Mouse (Mus musculus) intestine, embryonic 16.5 days (tissue): ENCODE measurements around the gene Arl15. TPM values are rescaled to one million over a fixed set of nuclear protein-coding genes. Genes with fewer than 3 reads are reported as not detected.

Experiments
- ATAC-seq: fragments of 200-750 bp; cut with Nextera tagmentation; 2 replicates; pipeline ENCODE4 v1.8.0; 2017; ENCODE audit warnings: moderate TSS enrichment, moderate library complexity
- H3K27ac ChIP-seq: fragments of 300-500 bp; sonication (generic); 2 replicates; pipeline ENCODE4 v1.5.1; 2014; ENCODE audit warnings: mild to moderate bottlenecking, low read length
- H3K27me3 ChIP-seq: fragments of 300-500 bp; sonication (generic); replicated peaks from 2 replicates; pipeline ENCODE4 v1.6.1; 2014; ENCODE audit warnings: low read length, control low read depth, mixed read lengths; ENCODE audit not compliant: control insufficient read depth, insufficient read depth
- H3K36me3 ChIP-seq: fragments of 300-500 bp; sonication (generic); 2 replicates; pipeline ENCODE4 v1.6.1; 2014; ENCODE audit warnings: low read length, control low read depth; ENCODE audit not compliant: control insufficient read depth, insufficient read depth
- H3K4me1 ChIP-seq: fragments of 300-500 bp; sonication (generic); 2 replicates; pipeline ENCODE4 v1.6.1; 2014; ENCODE audit warnings: low read length, control low read depth, mixed read lengths; ENCODE audit not compliant: control insufficient read depth, insufficient read depth
- H3K4me2 ChIP-seq: fragments of 300-500 bp; sonication (generic); 2 replicates; pipeline ENCODE4 v1.6.1; 2014; ENCODE audit warnings: low read depth, low read length, control low read depth
- H3K4me3 ChIP-seq: fragments of 300-500 bp; sonication (generic); 2 replicates; pipeline ENCODE4 v1.5.1; 2014; ENCODE audit warnings: mild to moderate bottlenecking, low read length
- H3K9ac ChIP-seq: fragments of 300-500 bp; sonication (generic); 2 replicates; pipeline ENCODE4 v1.6.1; 2014; ENCODE audit warnings: low read depth, low read length
- H3K9me3 ChIP-seq: fragments of 300-500 bp; sonication (generic); 2 replicates; pipeline ENCODE4 v1.6.1; 2016; ENCODE audit warnings: low read length, control low read depth; ENCODE audit not compliant: control insufficient read depth
- WGBS: fragments of 180-500 bp; shearing (Covaris S2); extraction: QIAGEN DNeasy Blood & Tissue Kit; methylation state at CpG from one replicate; pipeline ENCODE4 v1.1.7; 2014; 5-methylcytosine and 5-hydroxymethylcytosine counted together
- polyA plus RNA-seq: library from polyadenylated mRNA; unstranded; fragments of >200 nt; fragmentation: Nextera tagmentation; extraction: Ambion mirVana; gene quantifications from 2 replicates; pipeline ENCODE4 v1.2.1, GENCODE M21; 2015

The Arl15 gene
- polyA plus RNA-seq, 1 experiment from 2014 or later, result 10.6 TPM

DNA sequence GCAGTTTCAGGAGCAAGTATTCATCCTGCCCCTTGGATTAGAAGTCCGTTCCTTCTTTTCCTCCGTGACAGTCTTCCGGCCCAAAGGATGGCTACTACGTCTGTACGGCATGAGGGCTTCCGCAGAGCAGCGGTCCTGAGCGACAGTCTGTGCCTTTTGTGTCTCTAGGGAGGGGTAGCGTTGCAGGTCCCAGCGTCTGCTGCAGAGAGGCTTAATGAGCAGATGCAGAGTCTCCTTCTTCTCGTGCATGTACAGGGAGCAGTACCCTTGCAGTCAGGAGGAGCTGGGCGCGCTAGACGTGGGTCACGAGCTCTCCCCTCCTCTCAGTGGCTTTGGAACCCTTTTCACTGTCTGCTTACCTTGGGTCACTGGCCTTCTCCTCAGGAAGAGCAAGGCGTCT is 94.4 kb downstream of the Arl15 start:
- H3K27me3 ChIP-seq, result no peaks in the 10 kb centered on the region
- no peak overlapping the region for H3K4me2 ChIP-seq
- H3K9me3 ChIP-seq, result no peaks in the 10 kb centered on the region
- H3K9ac ChIP-seq, result no peak overlapping the region
- H3K4me3 ChIP-seq, result no peak overlapping the region
- ATAC-seq, result no peak
- no peak overlapping the region for H3K27ac ChIP-seq
- no peaks in the 10 kb centered on the region for H3K36me3 ChIP-seq
- WGBS, result 65% methylated on average over 16 of the region's 16 CpGs
- no peaks in the 10 kb centered on the region for H3K4me1 ChIP-seq

GRCm38 (mm10) chr13:113889140-113890055 is 95.1 kb downstream of the Arl15 start:
- ATAC-seq, result no peak
- H3K36me3 ChIP-seq, result no peaks in the 10 kb centered on the region
- H3K27ac ChIP-seq, result no peak overlapping the region
- no peaks in the 10 kb centered on the region for H3K27me3 ChIP-seq
- 80% methylated on average over 24 of the region's 24 CpGs for WGBS
- no peak overlapping the region for H3K9ac ChIP-seq
- no peak overlapping the region for H3K4me3 ChIP-seq
- H3K4me1 ChIP-seq, result no peaks in the 10 kb centered on the region
- no peak overlapping the region for H3K4me2 ChIP-seq
- no peaks in the 10 kb centered on the region for H3K9me3 ChIP-seq

DNA sequence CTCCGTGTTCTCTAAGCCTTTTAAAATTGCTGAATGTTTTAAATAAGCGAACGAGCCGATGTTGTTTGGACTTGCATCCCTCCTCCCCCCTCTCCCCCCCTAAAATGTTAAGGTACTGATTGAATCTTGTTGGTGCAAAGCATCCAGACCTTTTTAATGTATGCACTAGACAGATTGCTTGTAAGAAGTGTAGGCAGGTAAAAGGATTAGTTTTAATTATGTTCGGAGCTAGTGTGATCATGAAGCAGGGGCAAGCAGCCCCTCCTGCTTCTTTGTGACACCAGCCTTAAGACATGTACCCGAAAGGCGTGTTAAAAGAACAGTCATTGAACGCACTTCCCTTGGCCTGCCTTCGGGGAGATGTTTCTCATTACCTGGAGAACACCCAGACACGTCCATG is 102.4 kb downstream of the Arl15 start:
- Histone ChIP-seq H3K27ac (no peak overlapping the region), H3K27me3 (no peaks in the 10 kb centered on the region), H3K4me2 (no peak overlapping the region), H3K9ac (no peak overlapping the region), H3K4me1 (no peaks in the 10 kb centered on the region), H3K9me3 (no peaks in the 10 kb centered on the region), H3K4me3 (no peak overlapping the region), H3K36me3 (no peaks in the 10 kb centered on the region)
- ATAC-seq, result no peak
- whole genome bisulfite sequencing, result 84% methylated on average over 10 of the region's 10 CpGs

GRCm38 (mm10) chr13:113897498-113897897 is 103.2 kb downstream of the Arl15 start:
- no peak overlapping the region for H3K4me2 ChIP-seq
- ATAC-seq, result no peak
- H3K9ac ChIP-seq, result no peak overlapping the region
- H3K36me3 ChIP-seq, result no peaks in the 10 kb centered on the region
- no peaks in the 10 kb centered on the region for H3K4me1 ChIP-seq
- WGBS, result 77% methylated on average over 3 of the region's 3 CpGs
- no peak overlapping the region for H3K27ac ChIP-seq
- H3K27me3 ChIP-seq, result no peaks in the 10 kb centered on the region
- H3K9me3 ChIP-seq, result no peaks in the 10 kb centered on the region
- no peak overlapping the region for H3K4me3 ChIP-seq

DNA sequence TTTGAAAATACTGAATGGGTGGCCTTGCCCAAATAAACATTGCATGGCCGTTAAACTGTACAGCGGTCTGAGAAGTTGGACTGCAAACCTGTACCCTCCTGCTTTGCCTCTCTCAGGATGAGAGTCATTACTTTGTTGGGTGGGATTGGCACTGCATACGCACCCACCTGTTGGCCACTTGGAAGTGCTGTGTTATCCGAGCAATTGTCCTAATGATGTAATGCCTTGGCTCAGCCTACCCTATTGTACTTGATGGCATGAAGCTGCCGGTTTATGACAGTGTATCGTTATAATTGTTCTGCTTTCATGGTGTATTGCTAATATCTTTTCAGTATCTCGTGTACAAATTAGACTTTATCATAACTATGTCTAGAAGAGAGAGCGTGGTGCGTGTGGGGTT is 103.6 kb downstream of the Arl15 start:
- Histone ChIP-seq H3K9ac (no peak overlapping the region), H3K4me1 (no peaks in the 10 kb centered on the region), H3K4me3 (no peak overlapping the region), H3K27ac (no peak overlapping the region), H3K36me3 (no peaks in the 10 kb centered on the region), H3K27me3 (no peaks in the 10 kb centered on the region), H3K9me3 (no peaks in the 10 kb centered on the region), H3K4me2 (no peak overlapping the region)
- WGBS, result 79% methylated on average over 9 of the region's 9 CpGs
- ATAC-seq, result no peak

- ATAC-seq, result no peak
- Histone ChIP-seq H3K4me1 (no peaks in the 10 kb centered on the region), H3K4me2 (no peak overlapping the region), H3K36me3 (no peaks in the 10 kb centered on the region), H3K9ac (no peak overlapping the region), H3K27ac (no peak overlapping the region), H3K4me3 (no peak overlapping the region), H3K27me3 (no peaks in the 10 kb centered on the region), H3K9me3 (no peaks in the 10 kb centered on the region)
- 72% methylated on average over 11 of the region's 11 CpGs for WGBS
These were observed 106.8 kb downstream of the Arl15 start for GRCm38 (mm10) chr13:113901001-113901545.

GRCm38 (mm10) chr13:113903255-113903654 is 109.0 kb downstream of the Arl15 start:
- ATAC-seq, result no peak
- no peak overlapping the region for H3K9ac ChIP-seq
- H3K27me3 ChIP-seq, result no peaks in the 10 kb centered on the region
- no peak overlapping the region for H3K4me3 ChIP-seq
- 75% methylated on average over 6 of the region's 6 CpGs for WGBS
- no peaks in the 10 kb centered on the region for H3K36me3 ChIP-seq
- no peaks in the 10 kb centered on the region for H3K4me1 ChIP-seq
- H3K9me3 ChIP-seq, result no peaks in the 10 kb centered on the region
- H3K4me2 ChIP-seq, result no peak overlapping the region
- no peak overlapping the region for H3K27ac ChIP-seq

DNA sequence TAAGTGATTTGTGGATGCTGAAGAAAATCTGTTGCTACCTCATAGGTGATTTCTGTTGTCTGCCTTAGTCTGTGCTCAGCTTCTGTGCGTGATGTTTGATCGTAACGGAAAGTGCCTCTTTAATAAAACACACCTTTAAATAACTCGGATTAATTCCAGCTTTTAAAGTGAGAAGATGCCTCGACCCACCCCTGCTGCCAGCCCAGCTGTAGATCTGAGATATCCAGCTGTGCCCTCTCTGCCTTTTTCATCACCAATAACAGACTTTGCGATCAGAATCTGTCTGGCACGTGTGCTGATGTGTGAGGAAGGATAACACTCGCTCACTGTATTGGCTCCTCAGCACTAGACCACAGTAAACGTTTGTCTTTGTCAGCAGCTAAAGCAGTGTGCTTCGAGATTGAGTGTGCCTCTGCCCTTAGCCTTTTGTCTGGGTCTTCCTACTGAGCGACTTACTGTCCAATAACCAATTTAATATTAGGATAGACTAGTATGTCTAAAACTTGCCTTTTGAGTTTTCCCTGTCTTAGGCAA is 117.7 kb downstream of the Arl15 start:
- Histone ChIP-seq H3K4me1 (no peaks in the 10 kb centered on the region), H3K4me3 (no peak overlapping the region), H3K27me3 (no peaks in the 10 kb centered on the region), H3K9ac (no peak overlapping the region), H3K27ac (no peak overlapping the region), H3K36me3 (no peaks in the 10 kb centered on the region), H3K9me3 (no peaks in the 10 kb centered on the region), H3K4me2 (no peak overlapping the region)
- 61% methylated on average over 11 of the region's 11 CpGs for WGBS
- ATAC-seq, result no peak

DNA sequence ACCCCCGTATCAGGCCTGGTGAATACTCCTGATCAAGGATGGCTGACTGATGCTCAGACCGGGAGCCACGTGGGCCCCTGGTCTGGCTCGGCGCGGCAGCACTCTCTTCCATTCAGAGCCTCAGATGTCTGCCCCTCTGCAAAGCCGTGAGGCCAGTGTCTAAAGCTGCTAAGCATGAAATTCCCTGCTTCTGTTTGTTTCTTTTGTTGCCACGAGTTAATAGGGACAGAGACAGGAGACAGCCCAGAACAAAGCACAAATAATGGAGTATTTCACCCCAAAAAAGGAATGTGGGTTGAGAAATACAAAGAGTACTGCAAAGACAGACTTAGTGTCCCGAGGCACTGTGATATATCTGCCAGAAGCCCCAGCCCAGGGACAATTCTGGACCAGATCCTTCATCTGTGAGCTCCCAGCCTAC is 120.3 kb downstream of the Arl15 start:
- Histone ChIP-seq H3K9me3 (no peaks in the 10 kb centered on the region), H3K4me2 (no peak overlapping the region), H3K27me3 (no peaks in the 10 kb centered on the region), H3K27ac (no peak overlapping the region), H3K4me3 (no peak overlapping the region), H3K36me3 (no peaks in the 10 kb centered on the region), H3K9ac (no peak overlapping the region), H3K4me1 (no peaks in the 10 kb centered on the region)
- ATAC-seq, result no peak
- 35% methylated on average over 9 of the region's 9 CpGs for WGBS
